Mouse (Mus musculus) spleen, postnatal 36 days (tissue): ENCODE data around the gene Mapk8ip3.
A peak's percentile ranks its signal among the peaks of the same experiment; 100 is the strongest.

Experiments
- DNase-seq, 2 experiments: peaks; one replicate each; pipeline ENCODE4 v3.0.0; 2022; ENCODE audit warnings: low spot score in 2 of 2, mixed read lengths in 1 of 2

The Mapk8ip3 gene

DNA sequence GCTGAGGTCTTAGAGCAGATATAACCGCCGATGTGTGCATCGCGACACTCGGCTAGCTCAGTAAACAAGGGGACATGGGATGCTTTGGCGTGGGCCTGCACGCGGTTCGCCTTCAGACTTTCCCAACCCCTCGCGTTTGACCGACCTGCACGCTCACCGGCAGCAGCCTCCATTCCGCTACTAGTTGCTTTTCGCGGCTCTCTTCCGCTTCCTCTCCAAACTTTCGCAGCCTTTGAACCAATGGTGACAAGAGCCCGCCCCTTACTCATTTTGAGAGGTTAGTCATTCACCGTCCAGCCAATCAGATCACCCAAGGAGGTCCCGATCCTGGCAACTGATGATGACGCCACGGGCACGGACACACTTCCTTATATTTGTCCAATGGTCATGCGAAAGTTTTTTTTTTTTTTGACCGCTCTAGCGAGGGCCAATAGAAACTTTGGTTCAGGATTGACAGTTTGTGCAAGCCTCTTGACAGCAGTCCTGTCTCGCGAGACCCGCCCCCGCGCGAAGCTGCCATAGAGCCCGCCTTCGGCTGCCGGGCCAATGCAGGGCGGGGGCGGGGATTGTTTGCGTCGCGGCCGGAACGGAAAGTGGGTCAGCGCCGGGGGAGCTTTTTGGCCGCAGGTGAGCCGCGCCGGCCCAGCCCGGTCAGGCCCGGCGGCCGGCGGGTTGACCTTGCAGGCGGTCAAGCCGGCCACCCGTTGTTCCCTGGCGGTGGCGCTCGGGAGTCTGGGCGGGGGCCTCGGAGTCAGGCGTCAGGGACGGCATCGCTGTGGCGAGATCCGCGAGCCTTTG lies 50.4 kb downstream of the Mapk8ip3 start, which contains the start of the genes Nubp2 and Spsb3:
TSS of gene Nubp2 (minus strand) at position 216 of the 798 bp plus-strand sequence.
TSS of gene Spsb3 (plus strand) at position 510 of the 798 bp plus-strand sequence.
- DNase-seq = peak; percentile 98 to 100

DNA sequence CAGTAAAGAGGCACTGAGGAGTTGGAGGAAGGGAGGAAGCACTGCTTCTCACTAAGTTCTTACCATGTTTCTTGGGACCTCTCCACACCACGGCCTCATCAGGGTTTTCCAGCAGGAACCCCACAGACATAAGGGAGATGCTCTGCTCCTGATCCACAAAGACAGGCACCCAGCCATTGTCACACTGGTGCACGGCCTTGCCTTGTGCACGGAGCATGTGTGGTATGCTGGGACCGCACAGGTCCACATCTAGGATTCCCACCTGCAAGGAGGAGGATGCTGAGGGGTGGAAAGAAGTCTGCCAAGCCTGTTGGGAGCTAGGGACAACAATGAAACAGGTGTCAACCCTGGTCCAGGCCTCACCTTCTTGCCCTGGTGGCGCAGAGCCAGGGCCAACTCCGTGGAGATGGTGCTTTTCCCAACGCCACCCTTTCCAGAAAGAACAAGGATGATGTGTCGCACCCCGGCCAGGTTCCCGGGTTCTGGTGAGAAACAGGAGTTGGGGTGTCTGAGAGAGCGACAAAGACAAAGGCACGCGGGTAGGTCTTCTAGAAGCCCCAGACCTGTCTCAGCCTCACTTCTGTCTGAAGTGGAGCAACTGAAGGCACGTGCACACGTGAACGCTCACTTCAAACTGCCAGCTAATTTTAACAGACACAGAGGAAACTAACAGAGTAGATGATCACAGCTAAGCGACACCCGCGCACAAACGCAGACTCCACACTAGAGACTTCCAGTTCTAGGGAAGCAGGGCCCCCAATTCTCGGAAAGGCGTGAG lies 51.2 kb downstream of the Mapk8ip3 start:
- no peak for DNase-seq

DNA sequence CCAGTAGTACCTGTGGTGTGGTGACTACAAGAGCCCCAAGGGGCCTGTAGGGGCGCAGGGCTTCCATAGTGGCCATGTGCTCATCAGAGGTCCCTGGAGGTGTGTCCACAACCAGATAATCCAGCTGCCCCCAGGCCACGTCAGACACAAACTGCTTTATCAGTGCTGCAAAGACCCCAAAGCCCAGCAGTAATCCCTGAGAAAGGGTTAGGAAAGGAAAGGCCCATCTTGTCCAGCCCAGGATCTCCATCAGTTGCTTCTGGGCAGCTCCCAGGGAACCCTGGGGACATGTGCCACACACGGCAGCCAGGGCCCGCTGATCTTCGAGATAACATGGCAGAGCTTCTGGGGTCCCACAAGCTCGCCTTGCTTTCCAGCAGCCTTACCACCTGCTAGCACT lies 52.4 kb downstream of the Mapk8ip3 start:
- DNase-seq = no peak

DNA sequence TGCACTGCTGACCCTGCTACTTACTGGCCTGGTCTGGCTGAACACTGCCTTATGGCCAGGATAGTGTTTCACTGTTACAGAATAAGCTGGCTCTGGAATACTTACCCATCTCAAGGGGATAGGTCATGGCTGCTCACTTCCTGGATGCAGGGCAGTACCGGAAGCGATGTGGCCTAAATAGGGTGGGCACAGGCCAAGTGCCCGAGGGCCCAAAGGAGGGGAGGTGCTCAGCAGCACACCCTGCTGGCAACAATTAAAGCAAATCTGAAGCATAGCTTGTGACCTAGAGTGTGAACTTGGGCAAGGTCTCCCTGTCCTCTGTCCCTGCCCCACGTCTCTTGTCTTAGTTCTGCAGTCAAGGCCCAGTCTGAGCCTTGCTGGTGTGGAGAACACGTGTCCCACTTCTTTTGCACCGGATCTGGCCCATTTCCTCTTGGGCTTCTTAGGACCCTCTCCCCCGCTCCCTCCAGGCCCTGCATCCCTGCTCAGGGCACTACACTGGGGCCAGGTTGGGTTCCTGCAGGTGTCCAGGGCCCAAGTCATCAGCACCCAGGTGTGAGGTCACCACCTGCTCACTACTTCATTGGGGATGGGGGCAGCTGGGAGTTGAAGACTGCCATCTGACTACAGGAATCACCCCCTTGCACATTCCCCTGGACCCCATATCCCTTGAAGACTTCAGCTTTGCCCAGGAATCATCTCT lies 54.9 kb downstream of the Mapk8ip3 start:
- peak in 1 of 2 experiments; percentile 48 for DNase-seq

DNA sequence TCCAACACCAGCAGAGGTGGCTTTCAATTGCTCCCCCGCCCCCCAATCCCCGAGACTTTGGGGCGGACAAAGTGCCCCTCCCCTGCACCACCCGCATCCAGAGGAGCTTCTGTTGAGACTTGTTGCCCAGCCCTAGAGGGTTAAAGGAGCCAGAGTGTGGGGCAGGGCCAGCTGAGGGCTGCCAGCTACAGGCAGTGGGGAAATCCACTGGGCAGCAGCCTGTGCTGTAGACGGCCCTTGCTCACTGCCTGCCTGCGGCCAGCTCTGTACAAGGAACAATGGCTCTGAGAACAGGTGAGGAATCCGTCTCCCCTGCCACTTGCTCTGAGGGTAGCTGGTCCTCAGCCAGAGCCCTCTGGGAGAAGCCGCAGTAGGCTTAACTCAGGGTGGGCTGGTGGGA lies 58.2 kb downstream of the Mapk8ip3 start:
- DNase-seq = no peak

DNA sequence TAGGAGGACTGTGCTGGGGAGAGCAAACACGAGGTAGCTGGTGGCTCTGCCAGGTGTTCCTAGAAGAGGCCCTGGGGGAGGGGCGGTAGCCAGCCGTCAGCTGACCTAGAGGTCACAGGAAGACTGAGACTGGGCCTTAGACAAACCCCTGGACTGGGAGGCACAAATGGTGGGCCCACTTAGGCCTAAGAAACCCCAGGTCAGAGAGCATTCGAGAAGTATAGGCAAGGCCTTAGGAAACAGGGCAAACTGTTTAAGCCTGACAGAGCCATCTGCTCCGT lies 58.7 kb downstream of the Mapk8ip3 start:
- no peak for DNase-seq

DNA sequence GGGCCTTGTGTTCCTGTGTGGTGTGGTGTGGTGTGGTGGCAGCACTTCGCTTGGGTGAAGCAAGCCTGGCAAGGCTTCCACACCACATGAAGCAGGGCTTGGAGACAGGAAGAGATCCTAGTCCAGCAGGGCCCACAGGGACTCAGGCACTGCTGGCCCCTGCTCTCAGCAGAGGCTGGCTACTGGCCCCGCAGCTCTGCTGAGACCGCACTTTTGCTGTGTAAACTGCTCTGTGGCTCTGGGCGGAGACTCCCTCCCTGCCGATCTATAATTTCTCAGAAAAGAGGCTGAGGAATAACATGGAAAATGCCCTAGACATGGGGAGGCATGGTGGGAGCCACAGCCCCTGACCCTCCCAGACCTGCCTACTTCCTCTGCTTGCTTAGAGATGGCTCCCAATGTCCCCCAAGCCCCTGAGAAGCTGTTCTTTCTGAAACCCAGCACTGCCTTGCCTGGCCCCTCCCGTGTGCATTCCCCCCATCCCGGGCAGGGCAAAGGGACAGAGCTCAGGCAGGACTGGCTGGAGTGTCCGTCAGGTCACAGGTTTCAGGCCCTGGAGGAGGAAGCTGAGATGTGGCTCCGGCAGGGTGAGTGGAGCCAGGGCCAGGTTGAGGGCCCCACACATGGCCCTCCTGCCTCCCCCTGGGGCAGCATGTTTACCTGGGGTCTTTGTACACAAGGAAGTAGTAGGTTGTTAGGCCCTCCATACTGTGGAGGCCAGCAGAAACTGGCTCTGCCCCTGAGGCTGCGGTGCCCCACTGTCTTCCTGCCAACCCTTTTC lies 59.3 kb downstream of the Mapk8ip3 start:
- DNase-seq = no peak

DNA sequence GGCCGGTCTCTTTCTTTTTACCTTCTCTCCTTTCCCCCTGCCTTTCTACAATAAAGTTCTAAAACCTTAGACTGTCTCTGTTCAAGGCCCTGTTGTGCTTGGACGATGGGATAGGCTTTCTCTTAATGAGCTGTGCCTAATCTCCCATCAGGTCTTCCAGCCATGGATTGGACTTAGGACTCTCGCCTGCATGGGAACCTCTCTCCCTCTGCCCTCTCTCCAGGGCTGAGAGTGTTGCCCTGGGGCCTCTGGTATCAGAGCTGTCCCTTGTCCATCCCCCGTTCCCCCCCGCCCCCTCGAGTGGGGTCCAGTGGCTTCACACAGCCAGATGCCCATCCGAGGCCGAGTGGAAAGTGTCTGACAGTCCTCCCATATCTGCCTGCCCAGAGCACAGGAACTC lies 61.8 kb downstream of the Mapk8ip3 start:
- no peak for DNase-seq

DNA sequence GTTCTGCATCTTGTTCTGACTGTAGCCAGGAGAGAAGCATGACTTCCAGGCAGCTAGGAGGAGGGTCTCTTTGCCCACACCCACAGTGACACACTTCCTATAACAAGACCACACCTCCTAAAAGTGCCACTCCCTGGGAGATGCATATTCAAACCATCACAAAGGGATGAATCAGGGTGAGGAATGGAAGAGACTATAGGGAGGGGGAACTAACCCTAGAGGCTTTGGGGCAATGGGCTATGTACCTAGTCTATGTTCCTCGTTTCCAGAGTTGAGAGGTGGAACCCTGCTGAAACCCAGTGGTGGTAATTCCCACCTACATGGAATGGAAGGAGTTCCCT lies 62.4 kb downstream of the Mapk8ip3 start:
- no peak for DNase-seq

DNA sequence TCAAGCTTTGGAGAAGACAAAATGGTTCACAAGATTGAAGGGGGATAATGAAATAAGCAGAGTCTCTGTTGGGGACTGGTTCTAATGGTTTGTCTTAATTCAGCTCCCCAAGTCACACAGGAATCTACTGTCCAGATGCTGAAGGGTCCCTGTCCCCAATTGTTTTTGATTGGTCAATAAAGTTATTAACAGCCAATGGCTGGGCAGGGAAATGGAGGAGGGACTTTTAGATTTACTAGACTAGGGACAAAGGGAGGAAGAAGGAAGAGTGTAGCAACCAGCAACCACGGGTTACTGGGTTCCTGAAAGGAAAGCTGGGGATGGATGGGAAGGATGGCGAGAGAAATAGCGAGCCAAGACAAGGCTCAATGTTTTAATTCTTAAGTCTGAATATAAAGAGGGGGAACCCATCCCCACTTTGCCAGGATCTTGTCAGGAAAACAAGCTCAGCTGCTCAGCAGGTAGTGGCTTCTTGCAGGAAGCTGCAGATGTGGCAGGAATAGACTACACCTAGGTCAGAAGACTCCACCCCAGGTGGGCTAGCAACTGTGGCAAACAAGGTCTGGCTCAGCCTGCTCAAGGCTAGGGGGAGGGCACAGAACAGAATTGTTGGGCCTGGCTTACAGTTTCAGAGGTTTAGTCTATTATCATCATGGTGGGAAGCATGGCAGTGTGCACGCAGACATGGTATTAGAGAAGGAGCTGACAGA lies 62.9 kb downstream of the Mapk8ip3 start:
- DNase-seq = no peak

DNA sequence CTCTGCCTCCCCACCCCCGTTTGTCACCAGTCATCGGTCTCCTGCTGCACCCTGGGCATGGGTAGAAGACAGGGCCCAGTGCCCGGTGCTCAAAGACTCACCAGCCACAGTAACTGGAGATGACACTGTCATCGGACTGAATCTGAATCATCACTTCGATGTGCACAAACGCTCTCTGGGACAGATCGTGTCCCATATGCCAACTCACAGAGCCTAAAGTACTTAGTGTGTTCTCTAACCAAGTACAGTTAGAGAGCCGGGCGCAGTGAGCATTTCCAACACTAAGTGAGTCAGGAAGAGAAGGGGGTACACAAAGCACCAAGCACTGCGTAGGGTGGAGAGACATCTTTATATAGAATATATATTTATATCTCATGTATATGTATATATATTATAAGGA lies 68.9 kb downstream of the Mapk8ip3 start:
- no peak for DNase-seq

DNA sequence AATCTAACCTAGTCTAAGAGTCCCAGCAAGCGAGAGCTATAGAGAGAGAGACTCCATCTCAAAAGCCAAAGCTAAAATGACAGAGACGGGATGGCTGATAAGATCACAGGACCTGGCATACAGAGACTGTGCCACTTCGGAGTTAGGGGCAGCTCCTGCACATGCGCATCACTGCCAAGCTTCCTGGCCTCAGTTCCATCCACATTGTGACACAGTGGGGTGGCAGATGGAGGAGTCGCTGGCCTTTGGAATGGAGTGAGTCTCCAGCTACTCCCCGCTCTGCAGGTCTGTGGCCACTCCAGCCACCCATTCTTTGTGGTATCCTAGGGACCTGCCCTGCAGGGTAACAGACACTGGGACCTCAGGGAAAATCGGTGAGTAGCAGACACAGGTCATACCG lies 71.0 kb downstream of the Mapk8ip3 start, which contains the start of gene Igfals:
TSS of gene Igfals (plus strand) at position 222 of the 400 bp plus-strand sequence.
- no peak for DNase-seq

DNA sequence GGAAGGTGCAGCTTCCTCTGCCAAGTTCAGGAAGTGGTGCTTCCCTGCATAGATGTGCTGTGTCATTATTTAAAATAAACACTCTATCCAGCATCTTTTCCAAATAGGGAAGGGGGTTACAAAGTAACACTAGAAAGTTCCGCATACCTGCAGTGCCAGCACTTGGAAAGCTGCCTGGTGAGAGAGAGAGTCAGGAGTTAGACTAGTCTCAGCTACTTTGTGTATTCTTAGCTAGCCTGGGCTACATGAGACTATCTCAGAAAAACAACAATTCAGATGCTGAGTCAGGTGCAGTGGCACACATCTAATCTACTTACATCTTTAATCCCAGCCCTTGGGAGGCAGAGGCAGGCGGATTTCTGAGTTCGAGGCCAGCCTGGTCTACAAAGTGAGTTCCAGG lies 75.0 kb downstream of the Mapk8ip3 start:
- DNase-seq = no peak

DNA sequence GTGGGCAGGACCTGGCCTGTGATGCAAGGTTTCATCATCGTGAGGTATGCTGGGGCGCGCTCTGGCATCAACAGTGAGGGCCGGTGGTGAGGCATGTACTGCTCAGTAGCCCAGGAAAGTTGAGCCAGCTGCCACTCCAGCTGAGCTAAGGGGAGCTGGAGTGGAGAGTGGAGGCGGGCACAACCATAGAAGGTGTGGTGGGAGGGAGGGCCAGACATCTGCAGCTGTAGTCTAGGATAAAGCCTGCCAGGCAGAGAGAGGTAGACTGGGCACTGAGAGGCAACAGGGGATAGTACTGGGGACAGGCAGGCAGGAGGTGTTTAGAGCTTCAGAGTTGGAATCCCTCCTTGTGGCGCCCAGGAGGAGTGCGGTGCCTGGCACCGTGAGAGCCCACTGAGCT lies 76.7 kb downstream of the Mapk8ip3 start:
- peak; percentile 51 to 64 for DNase-seq

DNA sequence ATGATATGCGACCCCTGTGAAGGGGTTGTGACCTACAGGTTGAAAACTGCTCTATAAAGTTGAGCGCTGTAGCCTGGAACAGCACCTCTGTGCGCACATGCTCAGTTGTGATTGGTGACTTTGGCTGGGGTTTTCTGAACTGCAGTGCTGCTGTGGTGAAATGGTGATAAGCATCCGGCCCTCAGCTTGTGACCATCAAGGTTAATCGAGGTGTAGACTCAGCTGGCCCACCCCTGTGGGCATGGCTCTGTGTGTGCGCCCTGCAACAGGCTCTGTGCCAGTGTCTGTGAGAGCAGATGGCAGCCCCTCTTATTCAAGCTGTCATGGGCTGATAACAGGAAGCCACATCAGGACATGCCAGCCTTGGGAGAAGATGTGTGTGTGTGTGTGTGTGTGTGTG lies 77.8 kb downstream of the Mapk8ip3 start:
- peak; percentile 72 to 84 for DNase-seq

DNA sequence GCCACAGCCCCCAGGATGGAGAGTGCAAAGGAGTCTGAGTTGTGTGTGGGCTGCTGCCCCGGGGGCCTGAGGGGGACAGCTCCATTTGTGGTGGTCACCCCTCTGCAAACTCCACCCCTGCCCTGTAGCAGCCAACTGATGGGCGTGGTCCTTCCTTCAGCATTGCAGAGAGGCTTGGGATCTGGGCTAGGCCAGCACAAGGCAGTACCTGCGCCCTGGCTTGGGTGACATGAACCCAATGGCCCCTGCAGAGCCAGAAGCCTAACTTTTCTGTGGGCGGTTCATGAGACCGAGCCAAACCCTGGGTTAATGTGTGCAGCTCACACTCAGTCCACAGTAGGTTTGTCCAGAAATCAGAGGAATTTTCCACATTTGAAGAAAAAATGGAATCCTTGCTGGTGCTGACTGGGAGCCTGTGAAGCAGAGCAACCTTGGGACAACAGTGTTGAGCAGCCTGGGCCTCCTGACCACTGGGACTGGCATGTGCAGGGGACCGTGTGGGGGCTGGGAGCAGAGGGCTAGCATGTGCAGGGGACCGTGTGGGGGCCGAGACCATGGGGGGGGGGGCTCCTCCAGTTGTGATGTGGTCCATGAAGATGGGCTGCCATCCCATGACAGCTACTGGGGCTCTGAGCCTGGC lies 78.8 kb downstream of the Mapk8ip3 start:
- peak in 1 of 2 experiments; percentile 54 for DNase-seq

DNA sequence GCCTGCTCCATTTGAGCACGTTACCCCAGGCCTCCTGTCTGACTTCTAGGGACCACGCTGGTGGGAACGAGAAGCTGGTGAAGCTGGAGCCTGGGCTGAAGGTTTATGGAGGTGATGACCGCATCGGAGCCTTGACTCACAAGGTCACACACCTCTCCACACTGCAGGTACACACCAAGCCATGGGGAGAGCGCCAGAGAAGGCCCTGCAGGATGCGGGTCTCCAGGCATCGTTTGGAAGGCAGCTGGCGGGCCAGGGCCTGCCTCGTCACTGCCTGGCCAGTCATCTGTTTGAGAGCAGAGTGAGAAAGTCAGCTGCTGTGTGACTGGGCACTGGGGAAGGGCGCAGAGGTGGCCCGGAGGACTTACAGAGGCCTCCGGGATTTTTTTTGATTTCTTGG lies 80.2 kb downstream of the Mapk8ip3 start:
- DNase-seq = no peak

DNA sequence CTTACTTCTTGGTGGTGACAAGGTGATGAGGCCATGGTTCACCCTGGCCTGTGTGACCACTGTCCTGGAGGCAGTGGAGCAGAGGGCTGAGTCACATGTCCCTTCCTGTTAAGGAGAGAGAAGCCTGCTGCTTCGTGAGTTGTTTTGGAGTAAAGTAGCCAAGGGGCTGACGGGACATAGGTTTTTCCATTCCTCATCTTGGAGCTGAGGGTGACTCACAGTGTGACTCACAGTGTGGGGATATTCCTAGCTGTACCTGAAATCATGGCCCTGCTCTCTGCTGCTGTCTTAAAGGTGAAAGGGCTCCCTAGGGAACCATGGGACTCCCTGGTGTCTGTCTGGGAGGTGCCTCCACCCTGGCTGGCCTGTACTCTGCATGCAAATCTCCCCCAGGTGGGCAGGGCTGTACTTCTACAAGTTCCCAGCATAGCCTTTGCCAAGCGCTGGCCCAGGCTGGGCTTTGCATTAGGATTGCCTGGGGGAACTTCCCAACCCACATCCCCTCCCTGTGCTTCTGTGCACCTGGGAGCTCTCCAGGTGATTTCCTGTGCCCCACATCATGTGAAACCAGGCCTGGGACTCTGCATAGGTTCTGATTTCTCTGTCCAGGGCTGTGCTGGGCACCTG lies 80.8 kb downstream of the Mapk8ip3 start:
- no peak for DNase-seq

DNA sequence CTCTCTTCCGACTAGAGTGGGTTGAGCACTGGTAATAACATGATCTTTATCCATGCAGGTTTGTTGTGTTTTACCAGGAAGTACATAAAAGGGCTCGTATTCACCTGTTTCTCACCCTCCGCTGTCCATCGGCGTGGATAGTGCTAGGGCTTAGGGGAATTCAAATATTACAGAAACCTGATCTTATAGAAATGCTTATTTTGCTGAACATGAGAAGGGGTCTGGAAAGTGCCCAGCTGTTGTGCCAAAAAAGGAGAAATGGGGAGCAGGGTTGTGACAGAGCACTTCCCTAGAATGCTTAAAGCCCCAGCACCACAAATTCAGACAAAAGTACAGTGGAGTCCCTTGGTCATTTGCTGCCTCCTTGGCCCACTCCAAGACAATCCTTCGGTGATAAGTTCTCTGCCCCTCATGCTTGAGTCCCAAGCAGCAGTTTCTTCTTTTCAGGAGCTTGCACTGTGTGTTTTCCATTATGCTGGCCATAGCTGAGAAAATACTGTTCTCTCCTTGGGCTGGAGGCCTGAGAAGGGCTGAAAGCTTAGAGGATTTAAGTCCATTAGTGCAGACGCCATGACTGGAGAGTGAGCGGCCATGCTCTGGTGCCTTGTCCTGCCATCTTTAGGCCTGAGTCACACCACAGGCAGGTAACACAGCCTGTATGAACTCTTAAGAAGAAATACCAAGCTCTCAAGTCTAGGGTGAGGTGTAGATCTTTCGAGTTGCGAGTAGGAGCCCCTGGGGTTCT lies 85.2 kb downstream of the Mapk8ip3 start:
- DNase-seq = no peak

DNA sequence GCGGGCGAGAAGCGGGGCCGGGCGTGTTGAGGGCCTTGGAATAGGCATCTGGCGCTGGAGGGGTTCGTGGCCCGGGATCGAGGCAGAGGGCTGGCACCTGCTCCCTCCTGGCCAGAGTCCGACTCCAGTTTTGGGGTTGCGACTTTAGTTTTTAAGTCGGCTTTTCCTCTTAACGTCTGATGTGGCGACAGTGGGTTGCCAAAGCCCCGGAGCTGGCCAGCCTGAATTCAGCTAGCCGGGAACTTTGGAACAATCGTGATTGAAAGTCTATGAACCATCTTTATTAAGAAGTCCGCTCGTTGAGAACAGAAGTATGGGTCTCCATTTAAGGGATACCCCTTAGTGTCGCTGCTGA lies 86.0 kb downstream of the Mapk8ip3 start:
- no peak for DNase-seq
